ENCODE assay signal across 21 mouse cellular contexts in the genomic region with DNA sequence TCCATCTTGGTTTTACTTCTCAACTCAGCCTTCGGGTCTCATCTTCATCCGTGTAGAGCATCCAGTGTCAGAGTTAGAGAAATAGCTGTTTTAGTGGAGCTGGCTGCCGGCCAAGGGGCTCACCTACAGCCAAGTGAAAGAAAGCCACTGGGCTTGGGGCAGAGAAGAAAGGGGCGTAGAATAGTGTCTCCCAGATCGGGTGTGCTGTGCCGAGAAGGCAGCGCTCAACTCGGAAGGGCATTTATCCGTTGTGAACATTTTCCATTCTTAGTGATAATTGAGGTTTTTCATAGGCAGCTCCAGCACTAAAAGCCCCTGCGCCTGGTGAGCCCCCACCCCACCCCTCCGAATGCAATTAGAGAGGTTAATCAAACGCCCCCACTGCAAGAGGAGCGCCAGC.
A peak's percentile ranks its signal among the peaks of the same experiment; 100 is the strongest.
DNase-seq lines count a peak whose midpoint lies in the region; ATAC-seq and TF ChIP-seq lines count a peak whose summit lies in the region.
"Had no signal": no experiment of that assay in that cellular context is flagged by ENCODE, and none has a peak within 500 bp of the region (broad histone marks: within the 10 kb centered on the region; RNA-seq: fewer than 3 reads in every experiment).

No protein-coding gene starts in this region.

- H3K4me1 ChIP-seq in forebrain, embryonic 10.5 days, result peaks cover 8% of the 10 kb centered on the region
- H3K4me1 ChIP-seq in forebrain, embryonic 11.5 days (replicated peaks; ENCODE audit: control insufficient read depth, insufficient read depth, low read length), result peaks cover 4% of the 10 kb centered on the region; the same call in 1 of the 2 replicates
- H3K4me1 ChIP-seq in midbrain, embryonic 11.5 days (ENCODE audit: control insufficient read depth, insufficient read depth, low read length), result no peaks in the 10 kb centered on the region
- no peaks in the 10 kb centered on the region for H3K4me1 ChIP-seq in midbrain, postnatal 0 days (ENCODE audit: insufficient read depth, low read length)
- peaks cover 12% of the 10 kb centered on the region; the same call in 1 of the 2 replicates for H3K4me1 ChIP-seq in forebrain, embryonic 15.5 days
- H3K4me1 ChIP-seq in limb, embryonic 14.5 days (ENCODE audit: control insufficient read depth, insufficient read depth, low read length), result peaks cover 6% of the 10 kb centered on the region
- H3K4me1 ChIP-seq: intestine, embryonic 15.5 days; liver, embryonic 12.5 days had no signal

- H3K9ac ChIP-seq in forebrain, embryonic 11.5 days (ENCODE audit: low read length), result no peak overlapping the region
- no peak overlapping the region for H3K9ac ChIP-seq in midbrain, embryonic 11.5 days (ENCODE audit: low read length)
- no peak overlapping the region for H3K9ac ChIP-seq in midbrain, postnatal 0 days (replicated peaks; ENCODE audit: low read length, poor library complexity, severe bottlenecking)
- no peak overlapping the region for H3K9ac ChIP-seq in forebrain, embryonic 15.5 days (replicated peaks)
- no peak overlapping the region for H3K9ac ChIP-seq in limb, embryonic 14.5 days (ENCODE audit: low read depth, low read length, severe bottlenecking)
- H3K9ac ChIP-seq: hindbrain, embryonic 15.5 days; intestine, embryonic 15.5 days; liver, embryonic 12.5 days; midbrain, embryonic 12.5 days had no signal

- no peak overlapping the region for H3K4me3 ChIP-seq in forebrain, embryonic 10.5 days
- H3K4me3 ChIP-seq in forebrain, embryonic 11.5 days (ENCODE audit: low read depth, low read length), result no peak overlapping the region
- no peak overlapping the region for H3K4me3 ChIP-seq in midbrain, embryonic 11.5 days (ENCODE audit: low read depth, low read length)
- H3K4me3 ChIP-seq in midbrain, postnatal 0 days (ENCODE audit: low read depth, low read length), result no peak overlapping the region
- H3K4me3 ChIP-seq in forebrain, embryonic 15.5 days, result no peak overlapping the region
- H3K4me3 ChIP-seq in limb, embryonic 14.5 days (replicated peaks; ENCODE audit: low read length), result no peak overlapping the region
- H3K4me3 ChIP-seq: hindbrain, embryonic 15.5 days; intestine, embryonic 15.5 days; liver, embryonic 12.5 days; midbrain, embryonic 12.5 days had no signal

- no peaks in the 10 kb centered on the region for H3K9me3 ChIP-seq in forebrain, embryonic 10.5 days
- no peaks in the 10 kb centered on the region for H3K9me3 ChIP-seq in forebrain, embryonic 11.5 days (ENCODE audit: control insufficient read depth, low read length)
- H3K9me3 ChIP-seq in midbrain, embryonic 11.5 days (ENCODE audit: control insufficient read depth, low read length), result no peaks in the 10 kb centered on the region
- H3K9me3 ChIP-seq in midbrain, postnatal 0 days (ENCODE audit: low read length), result no peaks in the 10 kb centered on the region
- no peaks in the 10 kb centered on the region for H3K9me3 ChIP-seq in forebrain, embryonic 15.5 days
- no peaks in the 10 kb centered on the region for H3K9me3 ChIP-seq in limb, embryonic 14.5 days (ENCODE audit: control insufficient read depth, low read length)
- H3K9me3 ChIP-seq: hindbrain, embryonic 15.5 days; intestine, embryonic 15.5 days; liver, embryonic 12.5 days; midbrain, embryonic 12.5 days had no signal

- H3K36me3 ChIP-seq in forebrain, embryonic 10.5 days (replicated peaks), result no peaks in the 10 kb centered on the region
- H3K36me3 ChIP-seq in forebrain, embryonic 11.5 days (ENCODE audit: control insufficient read depth, insufficient read depth, low read length), result no peaks in the 10 kb centered on the region
- H3K36me3 ChIP-seq in midbrain, embryonic 11.5 days (ENCODE audit: control insufficient read depth, insufficient read depth, low read length), result no peaks in the 10 kb centered on the region
- H3K36me3 ChIP-seq in midbrain, postnatal 0 days (ENCODE audit: insufficient read depth, low read length), result no peaks in the 10 kb centered on the region
- H3K36me3 ChIP-seq in forebrain, embryonic 15.5 days, result no peaks in the 10 kb centered on the region
- no peaks in the 10 kb centered on the region for H3K36me3 ChIP-seq in limb, embryonic 14.5 days (ENCODE audit: control insufficient read depth, insufficient read depth, low read length)
- H3K36me3 ChIP-seq: hindbrain, embryonic 15.5 days; intestine, embryonic 15.5 days; liver, embryonic 12.5 days; midbrain, embryonic 12.5 days had no signal

- intact Hi-C loops in left cerebral cortex, postnatal 14 days (cut with DNase I), result no loop called here

- no peak for TF ChIP-seq POLR2A in limb, embryonic 14.5 days (IDR thresholded peaks at IDR 0.05; ENCODE audit: borderline replicate concordance, extremely low read depth, insufficient read depth, insufficient read length)

- no peak for TF ChIP-seq CTCF in midbrain, postnatal 0 days (IDR thresholded peaks at IDR 0.05)

- DNase-seq in forebrain, embryonic 10.5 days (ENCODE audit: extremely low spot score, low spot score), result no peak
- no peak for DNase-seq in forebrain, embryonic 11.5 days (ENCODE audit: low spot score)
- DNase-seq in midbrain, embryonic 11.5 days (ENCODE audit: low spot score, missing footprints), result peak; percentile 77
- no peak for DNase-seq in midbrain, postnatal 0 days (ENCODE audit: low spot score)
- DNase-seq in limb, embryonic 14.5 days (ENCODE audit: low spot score), result no peak
- no peak for DNase-seq in lung, postnatal 25 days (ENCODE audit: low spot score)
- no peak for DNase-seq in left cerebral cortex, postnatal 14 days (ENCODE audit: low spot score in 2 of 2)
- DNase-seq: adrenal gland, postnatal 10 days; cerebellum, adult 9-10 months; heart, postnatal 10 days; kidney, postnatal 25 days; lung, adult 18-20 months; lung, postnatal 10 days; spleen, adult 18-20 months; thymus, postnatal 14 days had no signal

- no peaks in the 10 kb centered on the region for H3K27me3 ChIP-seq in forebrain, embryonic 10.5 days (ENCODE audit: poor library complexity, severe bottlenecking)
- no peaks in the 10 kb centered on the region for H3K27me3 ChIP-seq in forebrain, embryonic 11.5 days (ENCODE audit: control insufficient read depth, insufficient read depth, low read length)
- no peaks in the 10 kb centered on the region for H3K27me3 ChIP-seq in midbrain, embryonic 11.5 days (ENCODE audit: control insufficient read depth, insufficient read depth, low read length)
- H3K27me3 ChIP-seq in midbrain, postnatal 0 days (ENCODE audit: insufficient read depth, low read length), result no peaks in the 10 kb centered on the region
- H3K27me3 ChIP-seq in forebrain, embryonic 15.5 days, result no peaks in the 10 kb centered on the region
- no peaks in the 10 kb centered on the region for H3K27me3 ChIP-seq in limb, embryonic 14.5 days (ENCODE audit: control insufficient read depth, insufficient read depth, low read length)
- H3K27me3 ChIP-seq: hindbrain, embryonic 15.5 days; intestine, embryonic 15.5 days; liver, embryonic 12.5 days; midbrain, embryonic 12.5 days had no signal

- ATAC-seq in forebrain, embryonic 11.5 days (replicated peaks; ENCODE audit: low FRiP score), result no peak
- ATAC-seq in midbrain, embryonic 11.5 days (ENCODE audit: low FRiP score), result no peak
- ATAC-seq in midbrain, postnatal 0 days (ENCODE audit: low FRiP score), result no peak
- ATAC-seq in forebrain, embryonic 15.5 days (replicated peaks), result no peak
- no peak for ATAC-seq in limb, embryonic 14.5 days (ENCODE audit: low FRiP score, low read depth)
- ATAC-seq: intestine, embryonic 15.5 days; liver, embryonic 12.5 days had no signal

- 73% methylated on average over 13 of the region's 13 CpGs for WGBS in forebrain, embryonic 10.5 days
- 52% methylated on average over 13 of the region's 13 CpGs for WGBS in forebrain, embryonic 11.5 days
- WGBS in midbrain, embryonic 11.5 days, result 86% methylated on average over 13 of the region's 13 CpGs
- WGBS in midbrain, postnatal 0 days, result 72% methylated on average over 13 of the region's 13 CpGs
- 17% methylated on average over 13 of the region's 13 CpGs for WGBS in forebrain, embryonic 15.5 days
- 40% methylated on average over 13 of the region's 13 CpGs for WGBS in limb, embryonic 14.5 days

- H3K27ac ChIP-seq in forebrain, embryonic 10.5 days, result 0 out of 2 replicates have a peak overlapping the region, but pooled peaks have one; percentile 0
- no peak overlapping the region for H3K27ac ChIP-seq in forebrain, embryonic 11.5 days (ENCODE audit: low read depth, low read length)
- H3K27ac ChIP-seq in midbrain, embryonic 11.5 days (ENCODE audit: low read depth, low read length), result no peak overlapping the region
- no peak overlapping the region for H3K27ac ChIP-seq in midbrain, postnatal 0 days (ENCODE audit: low read depth, low read length)
- no peak overlapping the region for H3K27ac ChIP-seq in forebrain, embryonic 15.5 days (replicated peaks)
- no peak overlapping the region for H3K27ac ChIP-seq in limb, embryonic 14.5 days (replicated peaks; ENCODE audit: low read depth, low read length)
- H3K27ac ChIP-seq: hindbrain, embryonic 15.5 days; intestine, embryonic 15.5 days; liver, embryonic 12.5 days; midbrain, embryonic 12.5 days had no signal

- no peak overlapping the region for H3K4me2 ChIP-seq in forebrain, embryonic 11.5 days (ENCODE audit: low read depth, low read length, severe bottlenecking)
- no peak overlapping the region for H3K4me2 ChIP-seq in midbrain, embryonic 11.5 days
- no peak overlapping the region for H3K4me2 ChIP-seq in midbrain, postnatal 0 days (ENCODE audit: low read depth, low read length, poor library complexity, severe bottlenecking)
- H3K4me2 ChIP-seq in forebrain, embryonic 15.5 days (replicated peaks), result peak overlapping the region; percentile 2; the same call in 1 of the 2 replicates
- peak overlapping the region; percentile 18; the same call in 1 of the 2 replicates for H3K4me2 ChIP-seq in limb, embryonic 14.5 days (replicated peaks; ENCODE audit: low read depth, low read length, severe bottlenecking)
- H3K4me2 ChIP-seq: heart, embryonic 11.5 days; hindbrain, embryonic 15.5 days; intestine, embryonic 15.5 days; liver, embryonic 12.5 days; midbrain, embryonic 12.5 days had no signal

Comparison
In these comparisons a context has a peak if more than half of its experiments do, and no peak if none do; other contexts are left out.
1. H3K4me2 ChIP-seq: peak in forebrain, embryonic 15.5 days (single experiment) and limb, embryonic 14.5 days (single experiment); none in forebrain, embryonic 11.5 days (single experiment), midbrain, embryonic 11.5 days (single experiment) and midbrain, postnatal 0 days (single experiment).